Mouse (Mus musculus): Measurements from ENCODE around the gene Pard3b. TPM values are rescaled to one million over a fixed set of nuclear protein-coding genes. Genes with fewer than 3 reads are reported as not detected.

Gene Pard3b
- total and polyA plus RNA-seq, 2 experiments = 0.50 to 3.0 TPM

GRCm38 (mm10) chr1:62682456-62683385 is 1044.1 kb downstream of the Pard3b start:
- WGBS = 81% methylated on average over 21 of the region's 21 CpGs
- TF ChIP-seq CTCF (IDR thresholded peaks at IDR 0.05; ENCODE audit: low read depth, low read length) = no peak
- TF ChIP-seq POLR2A (IDR thresholded peaks at IDR 0.05; ENCODE audit: extremely low read depth, insufficient read depth, low read length) = no peak
- Histone ChIP-seq H3K4me1 (ENCODE audit: control insufficient read depth, insufficient read depth, low read length) (no peaks in the 10 kb centered on the region), H3K79me2 (ENCODE audit: control insufficient read depth, insufficient read depth, low read length) (no peaks in the 10 kb centered on the region), H3K4me3 (ENCODE audit: insufficient read depth, low read depth, low read length) (no peak overlapping the region), H3K27me3 (ENCODE audit: control insufficient read depth, insufficient read depth, low read length) (no peaks in the 10 kb centered on the region), H3K27ac (replicated peaks; ENCODE audit: insufficient read depth, low read depth, low read length) (no peak overlapping the region), H3K9ac (ENCODE audit: low read depth, low read length) (no peak overlapping the region), H3K36me3 (ENCODE audit: control insufficient read depth, insufficient read depth, low read length) (no peaks in the 10 kb centered on the region)
- DNase-seq (ENCODE audit: extremely low read depth, low read depth, low spot score) = no peak

DNA sequence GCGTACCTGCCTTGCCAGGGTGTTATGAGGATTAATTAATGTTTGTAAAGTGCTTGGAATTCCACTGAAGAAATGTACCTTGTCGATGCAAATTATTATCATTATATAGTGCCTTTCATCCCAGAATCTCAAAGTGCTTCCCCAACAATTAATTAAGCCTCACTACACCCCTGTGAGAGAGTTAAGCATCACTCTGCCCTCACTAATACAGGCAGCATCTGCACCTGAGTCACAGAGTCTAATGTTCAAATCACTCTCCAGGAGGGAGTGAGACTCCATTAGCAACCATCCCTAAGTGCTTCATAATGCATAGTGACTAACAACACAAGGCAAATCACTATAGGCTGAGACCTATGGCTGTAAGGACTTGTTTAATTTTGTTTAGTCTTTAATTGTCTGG is 1044.9 kb downstream of the Pard3b start:
- no peaks in the 10 kb centered on the region for H3K27me3 ChIP-seq (ENCODE audit: control insufficient read depth, insufficient read depth, low read length)
- no peaks in the 10 kb centered on the region for H3K36me3 ChIP-seq (ENCODE audit: control insufficient read depth, insufficient read depth, low read length)
- H3K9ac ChIP-seq (ENCODE audit: low read depth, low read length) = no peak overlapping the region
- no peaks in the 10 kb centered on the region for H3K79me2 ChIP-seq (ENCODE audit: control insufficient read depth, insufficient read depth, low read length)
- no peak for DNase-seq (ENCODE audit: extremely low read depth, low read depth, low spot score)
- 94% methylated on average over 2 of the region's 2 CpGs for WGBS
- TF ChIP-seq CTCF (IDR thresholded peaks at IDR 0.05; ENCODE audit: low read depth, low read length) = no peak
- TF ChIP-seq POLR2A (IDR thresholded peaks at IDR 0.05; ENCODE audit: extremely low read depth, insufficient read depth, low read length) = no peak
- no peak overlapping the region for H3K4me3 ChIP-seq (ENCODE audit: insufficient read depth, low read depth, low read length)
- no peaks in the 10 kb centered on the region for H3K4me1 ChIP-seq (ENCODE audit: control insufficient read depth, insufficient read depth, low read length)
- H3K27ac ChIP-seq (replicated peaks; ENCODE audit: insufficient read depth, low read depth, low read length) = no peak overlapping the region

DNA sequence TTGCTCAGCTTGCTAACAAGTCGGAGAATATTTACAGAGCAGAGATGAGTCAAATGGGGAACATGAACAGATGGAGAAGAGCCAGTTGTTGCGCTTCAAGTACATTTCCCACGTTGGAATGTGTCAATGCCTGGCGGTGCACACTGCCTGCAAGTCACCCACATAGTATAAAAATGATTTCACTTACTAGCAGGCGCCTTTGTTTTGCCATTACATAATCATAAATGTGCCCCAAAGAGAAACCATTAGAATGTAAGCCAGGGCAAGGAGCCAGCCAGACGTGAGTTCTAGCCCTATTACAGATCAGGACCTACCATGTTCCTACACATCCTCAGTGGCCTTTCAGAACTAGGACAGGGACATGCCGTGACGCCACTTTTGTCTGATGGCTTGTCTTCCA is 1048.9 kb downstream of the Pard3b start:
- 78% methylated on average over 8 of the region's 8 CpGs for WGBS
- no peak for DNase-seq (ENCODE audit: extremely low read depth, low read depth, low spot score)
- no peaks in the 10 kb centered on the region for H3K36me3 ChIP-seq (ENCODE audit: control insufficient read depth, insufficient read depth, low read length)
- no peak overlapping the region for H3K27ac ChIP-seq (replicated peaks; ENCODE audit: insufficient read depth, low read depth, low read length)
- no peak for TF ChIP-seq CTCF (IDR thresholded peaks at IDR 0.05; ENCODE audit: low read depth, low read length)
- no peak for TF ChIP-seq POLR2A (IDR thresholded peaks at IDR 0.05; ENCODE audit: extremely low read depth, insufficient read depth, low read length)
- no peaks in the 10 kb centered on the region for H3K79me2 ChIP-seq (ENCODE audit: control insufficient read depth, insufficient read depth, low read length)
- H3K4me1 ChIP-seq (ENCODE audit: control insufficient read depth, insufficient read depth, low read length) = no peaks in the 10 kb centered on the region
- H3K9ac ChIP-seq (ENCODE audit: low read depth, low read length) = no peak overlapping the region
- H3K27me3 ChIP-seq (ENCODE audit: control insufficient read depth, insufficient read depth, low read length) = no peaks in the 10 kb centered on the region
- H3K4me3 ChIP-seq (ENCODE audit: insufficient read depth, low read depth, low read length) = no peak overlapping the region

DNA sequence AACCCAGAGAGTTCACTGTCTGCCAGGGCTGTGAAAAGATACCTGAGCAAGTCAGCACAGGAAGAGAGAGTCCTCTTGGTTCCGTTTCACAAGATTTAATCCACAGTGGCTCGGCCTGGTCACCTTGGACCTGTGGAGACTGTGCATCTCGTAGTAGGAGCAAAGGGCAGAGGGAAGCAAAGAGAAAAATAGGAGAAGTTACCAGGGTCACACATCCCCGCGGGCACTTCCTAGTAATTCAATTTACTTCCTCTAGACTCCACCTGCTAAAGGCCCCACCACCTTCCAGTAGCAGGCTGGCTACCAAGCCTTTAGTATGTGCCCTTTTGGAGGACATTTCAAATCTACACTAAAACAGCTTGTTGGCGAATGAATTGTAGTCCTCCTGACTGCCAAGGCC is 1052.6 kb downstream of the Pard3b start:
- 84% methylated on average over 6 of the region's 6 CpGs for WGBS
- Histone ChIP-seq H3K27ac (replicated peaks; ENCODE audit: insufficient read depth, low read depth, low read length) (no peak overlapping the region), H3K27me3 (ENCODE audit: control insufficient read depth, insufficient read depth, low read length) (no peaks in the 10 kb centered on the region), H3K79me2 (ENCODE audit: control insufficient read depth, insufficient read depth, low read length) (no peaks in the 10 kb centered on the region), H3K36me3 (ENCODE audit: control insufficient read depth, insufficient read depth, low read length) (no peaks in the 10 kb centered on the region), H3K4me3 (ENCODE audit: insufficient read depth, low read depth, low read length) (no peak overlapping the region), H3K4me1 (ENCODE audit: control insufficient read depth, insufficient read depth, low read length) (no peaks in the 10 kb centered on the region), H3K9ac (ENCODE audit: low read depth, low read length) (no peak overlapping the region)
- DNase-seq (ENCODE audit: extremely low read depth, low read depth, low spot score) = no peak
- no peak for TF ChIP-seq POLR2A (IDR thresholded peaks at IDR 0.05; ENCODE audit: extremely low read depth, insufficient read depth, low read length)
- TF ChIP-seq CTCF (IDR thresholded peaks at IDR 0.05; ENCODE audit: low read depth, low read length) = no peak

Measured in liver, adult 2 months (tissue).